Mouse (Mus musculus): Measurements from ENCODE around the gene Mzf1. TPM values are rescaled to one million over a fixed set of nuclear protein-coding genes. Genes with fewer than 3 reads are reported as not detected.

The Mzf1 gene
- polyA plus RNA-seq, 1 experiment from 2014 or later = 9.3 TPM

- WGBS = 4% methylated on average over 88 of the region's 88 CpGs
- Histone ChIP-seq H3K36me3 (no peaks in the 10 kb centered on the region), H3K9ac (peak overlapping the region; percentile 65), H3K4me3 (peak overlapping the region; percentile 52), H3K9me3 (no peaks in the 10 kb centered on the region), H3K27me3 (peaks cover 37% of the 10 kb centered on the region), H3K4me1 (replicated peaks) (peaks cover 28% of the 10 kb centered on the region), H3K27ac (replicated peaks) (peak overlapping the region; percentile 71), H3K4me2 (peak overlapping the region; percentile 92)
- peak; percentile 61 for ATAC-seq (ENCODE audit: low FRiP score, low read depth)
Observed at GRCm38 (mm10) chr7:13043445-13044253, 10.9 kb downstream of the Mzf1 start.

- 34% methylated on average over 16 of the region's 16 CpGs for WGBS
- no peak overlapping the region for H3K9ac ChIP-seq
- no peak; the same call in 1 of the 2 replicates for ATAC-seq (ENCODE audit: low FRiP score, low read depth)
- H3K36me3 ChIP-seq = no peaks in the 10 kb centered on the region
- H3K27me3 ChIP-seq = peaks cover 37% of the 10 kb centered on the region
- peak overlapping the region; percentile 52 for H3K4me3 ChIP-seq
- H3K4me1 ChIP-seq (replicated peaks) = peaks cover 30% of the 10 kb centered on the region
- peak overlapping the region; percentile 92 for H3K4me2 ChIP-seq
- no peaks in the 10 kb centered on the region for H3K9me3 ChIP-seq
- H3K27ac ChIP-seq (replicated peaks) = no peak overlapping the region
Observed at GRCm38 (mm10) chr7:13043120-13043444, 11.5 kb downstream of the Mzf1 start.

DNA sequence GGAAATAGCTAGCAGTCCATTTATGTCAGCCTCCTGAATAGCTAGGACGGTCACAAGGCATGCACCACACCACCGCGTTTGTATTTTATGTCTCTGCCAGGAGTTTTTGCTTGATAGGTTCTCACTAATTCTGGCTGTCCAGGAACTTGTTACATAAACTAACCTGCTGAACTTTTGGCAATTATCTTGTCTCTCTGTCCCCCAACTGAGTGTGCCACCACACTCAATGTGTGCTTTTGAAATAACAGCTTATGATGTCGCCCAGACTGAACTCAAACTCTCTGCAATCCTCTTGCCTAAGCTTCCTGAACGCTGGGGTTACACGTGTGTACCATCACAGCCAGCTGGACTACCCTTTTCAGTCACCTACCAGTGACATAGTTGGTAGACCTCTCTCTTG lies 12.1 kb downstream of the Mzf1 start:
- Histone ChIP-seq H3K4me3 (no peak overlapping the region), H3K4me1 (replicated peaks) (peaks cover 30% of the 10 kb centered on the region), H3K27ac (replicated peaks) (no peak overlapping the region), H3K27me3 (peaks cover 37% of the 10 kb centered on the region), H3K36me3 (no peaks in the 10 kb centered on the region), H3K4me2 (no peak overlapping the region), H3K9me3 (no peaks in the 10 kb centered on the region), H3K9ac (no peak overlapping the region)
- WGBS = 76% methylated on average over 6 of the region's 6 CpGs
- no peak for ATAC-seq (ENCODE audit: low FRiP score, low read depth)

GRCm38 (mm10) chr7:13041256-13041655 lies 13.3 kb downstream of the Mzf1 start:
- WGBS = 92% methylated on average over 1 of the region's 1 CpGs
- no peak overlapping the region for H3K27ac ChIP-seq (replicated peaks)
- H3K36me3 ChIP-seq = peaks cover 2% of the 10 kb centered on the region
- ATAC-seq (ENCODE audit: low FRiP score, low read depth) = no peak
- no peak overlapping the region for H3K4me3 ChIP-seq
- H3K4me2 ChIP-seq = no peak overlapping the region
- no peaks in the 10 kb centered on the region for H3K9me3 ChIP-seq
- H3K4me1 ChIP-seq (replicated peaks) = peaks cover 39% of the 10 kb centered on the region
- no peak overlapping the region for H3K9ac ChIP-seq
- peaks cover 37% of the 10 kb centered on the region for H3K27me3 ChIP-seq

DNA sequence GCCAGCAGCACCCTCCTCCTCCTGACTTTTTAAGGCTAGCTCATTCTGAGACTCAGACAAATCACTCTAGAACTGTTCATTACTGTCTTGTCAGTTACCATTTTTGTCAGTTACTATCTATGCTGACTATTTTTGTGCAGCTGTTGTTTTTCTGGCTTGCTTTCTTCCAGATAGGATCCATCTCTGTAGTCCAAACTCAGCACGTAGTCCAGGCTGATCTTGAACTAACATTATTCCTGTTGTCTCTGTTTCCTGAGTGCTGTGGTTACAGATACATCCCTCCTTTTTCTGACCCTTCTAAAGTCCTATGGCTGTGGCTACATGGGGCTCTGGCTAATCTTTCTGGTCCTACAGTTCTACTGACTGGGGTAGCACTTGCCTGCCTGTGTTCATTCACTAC lies 15.4 kb downstream of the Mzf1 start:
- Histone ChIP-seq H3K4me2 (peak overlapping the region; percentile 71), H3K4me1 (replicated peaks) (peaks cover 47% of the 10 kb centered on the region), H3K27me3 (peaks cover 22% of the 10 kb centered on the region), H3K9me3 (no peaks in the 10 kb centered on the region), H3K27ac (replicated peaks) (peak overlapping the region; percentile 99), H3K9ac (peak overlapping the region; percentile 94; the same call in 1 of the 2 replicates), H3K4me3 (peak overlapping the region; percentile 92; the same call in 1 of the 2 replicates), H3K36me3 (peaks cover 16% of the 10 kb centered on the region)
- no peak for ATAC-seq (ENCODE audit: low FRiP score, low read depth)
- WGBS = 89% methylated on average over 1 of the region's 1 CpGs

- peak overlapping the region; percentile 94 for H3K9ac ChIP-seq
- H3K36me3 ChIP-seq = peaks cover 16% of the 10 kb centered on the region
- peak; percentile 0; the same call in 1 of the 2 replicates for ATAC-seq (ENCODE audit: low FRiP score, low read depth)
- H3K4me1 ChIP-seq (replicated peaks) = peaks cover 47% of the 10 kb centered on the region
- peak overlapping the region; percentile 71 for H3K4me2 ChIP-seq
- WGBS = 26% methylated on average over 15 of the region's 15 CpGs
- H3K4me3 ChIP-seq = peak overlapping the region; percentile 92
- H3K9me3 ChIP-seq = no peaks in the 10 kb centered on the region
- peaks cover 21% of the 10 kb centered on the region for H3K27me3 ChIP-seq
- H3K27ac ChIP-seq (replicated peaks) = peak overlapping the region; percentile 99
Observed at GRCm38 (mm10) chr7:13038621-13039169, 15.9 kb downstream of the Mzf1 start.

- ATAC-seq (ENCODE audit: low FRiP score, low read depth) = peak; percentile 89
- Histone ChIP-seq H3K4me2 (peak within 1 kb of the TSS; percentile 71), H3K9ac (peak within 1 kb of the TSS; percentile 94), H3K4me3 (peak within 1 kb of the TSS; percentile 92), H3K36me3 (peaks cover 16% of the 10 kb centered on the region), H3K27ac (replicated peaks) (peak within 1 kb of the TSS; percentile 99), H3K9me3 (no peaks in the 10 kb centered on the region), H3K4me1 (replicated peaks) (peaks cover 47% of the 10 kb centered on the region), H3K27me3 (peaks cover 21% of the 10 kb centered on the region)
- under 1% methylated on average over 63 of the region's 65 CpGs for WGBS
Observed at GRCm38 (mm10) chr7:13037901-13038555, 16.5 kb downstream of the Mzf1 start, which contains the start of gene Ube2m. Ube2m (minus strand) TSS chr7:13038275.

GRCm38 (mm10) chr7:13037366-13037765 lies 17.2 kb downstream of the Mzf1 start:
- WGBS = under 1% methylated on average over 31 of the region's 33 CpGs
- H3K36me3 ChIP-seq = peaks cover 22% of the 10 kb centered on the region
- peaks cover 15% of the 10 kb centered on the region for H3K27me3 ChIP-seq
- H3K27ac ChIP-seq (replicated peaks) = peak overlapping the region; percentile 99
- no peak for ATAC-seq (ENCODE audit: low FRiP score, low read depth)
- peaks cover 47% of the 10 kb centered on the region for H3K4me1 ChIP-seq (replicated peaks)
- H3K9me3 ChIP-seq = no peaks in the 10 kb centered on the region
- peak overlapping the region; percentile 71 for H3K4me2 ChIP-seq
- peak overlapping the region; percentile 94 for H3K9ac ChIP-seq
- H3K4me3 ChIP-seq = peak overlapping the region; percentile 92

DNA sequence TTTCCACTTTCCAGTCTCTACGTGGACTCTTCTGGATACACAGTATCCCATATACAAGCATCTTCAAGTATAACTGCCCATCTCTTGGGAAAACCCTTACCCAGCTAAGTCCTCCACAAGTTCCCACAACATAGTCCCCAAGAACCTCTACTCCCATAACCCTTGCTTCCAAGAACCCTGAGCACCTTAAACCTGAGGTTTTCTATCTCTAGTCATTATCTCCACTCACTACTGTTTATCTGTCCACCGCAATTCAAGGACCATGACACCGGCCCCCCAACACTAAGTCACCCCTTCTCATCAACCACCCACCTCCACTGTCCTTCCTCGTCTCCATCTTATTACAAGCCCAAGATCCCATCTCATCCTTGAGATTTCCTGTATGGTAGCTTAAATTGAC lies 17.8 kb downstream of the Mzf1 start:
- ATAC-seq (ENCODE audit: low FRiP score, low read depth) = no peak
- Histone ChIP-seq H3K27ac (replicated peaks) (peak overlapping the region; percentile 99), H3K4me3 (peak overlapping the region; percentile 92), H3K36me3 (peaks cover 28% of the 10 kb centered on the region), H3K4me1 (replicated peaks) (peaks cover 47% of the 10 kb centered on the region), H3K27me3 (peaks cover 10% of the 10 kb centered on the region), H3K4me2 (peak overlapping the region; percentile 71), H3K9me3 (no peaks in the 10 kb centered on the region), H3K9ac (peak overlapping the region; percentile 94)
- WGBS = 50% methylated on average over 4 of the region's 4 CpGs

GRCm38 (mm10) chr7:13035211-13035855 lies 19.2 kb downstream of the Mzf1 start:
- H3K9me3 ChIP-seq = no peaks in the 10 kb centered on the region
- peaks cover 42% of the 10 kb centered on the region for H3K36me3 ChIP-seq
- H3K4me3 ChIP-seq = peak overlapping the region; percentile 63
- peak overlapping the region; percentile 81 for H3K27ac ChIP-seq (replicated peaks)
- no peaks in the 10 kb centered on the region for H3K27me3 ChIP-seq
- peaks cover 47% of the 10 kb centered on the region for H3K4me1 ChIP-seq (replicated peaks)
- no peak; the same call in 1 of the 2 replicates for ATAC-seq (ENCODE audit: low FRiP score, low read depth)
- 87% methylated on average over 17 of the region's 17 CpGs for WGBS
- no peak overlapping the region for H3K9ac ChIP-seq
- H3K4me2 ChIP-seq = peak overlapping the region; percentile 91

- H3K36me3 ChIP-seq = peaks cover 52% of the 10 kb centered on the region
Observed at GRCm38 (mm10) chr7:13034148-13034977, 20.2 kb downstream of the Mzf1 start, which contains the start of gene Chmp2a. Chmp2a (minus strand) TSS chr7:13034807.

More at GRCm38 (mm10) chr7:13034148-13034977, 20.2 kb downstream of the Mzf1 start, which contains the start of gene Chmp2a:
- peak within 1 kb of the TSS; percentile 91 for H3K4me2 ChIP-seq
- H3K9ac ChIP-seq = peak within 1 kb of the TSS; percentile 80
- WGBS = under 1% methylated on average over 45 of the region's 45 CpGs
- ATAC-seq (ENCODE audit: low FRiP score, low read depth) = peak; percentile 86
- no peaks in the 10 kb centered on the region for H3K9me3 ChIP-seq
- H3K27ac ChIP-seq (replicated peaks) = peak within 1 kb of the TSS; percentile 95
- H3K4me1 ChIP-seq (replicated peaks) = peaks cover 47% of the 10 kb centered on the region
- H3K4me3 ChIP-seq = peak within 1 kb of the TSS; percentile 63
- H3K27me3 ChIP-seq = no peaks in the 10 kb centered on the region
